Mouse (Mus musculus): ENCODE results near the gene Gm48552.

GRCm38 (mm10) chr10:81392781-81393185, 4.0 kb downstream of the Gm48552 start, which contains the start of gene Smim24:
- TF ChIP-seq CTCF (IDR thresholded peaks at IDR 0.05; ENCODE audit: low read depth) = no peak
- no peak for TF ChIP-seq EP300 (optimal IDR thresholded peaks at IDR 0.05)
